Mouse (Mus musculus): Measurements from ENCODE around the gene Rab26. TPM values are rescaled to one million over a fixed set of nuclear protein-coding genes. Genes with fewer than 3 reads are reported as not detected.

The Rab26 gene
- polyA plus RNA-seq, 1 experiment from 2014 or later: 0.40 TPM

DNA sequence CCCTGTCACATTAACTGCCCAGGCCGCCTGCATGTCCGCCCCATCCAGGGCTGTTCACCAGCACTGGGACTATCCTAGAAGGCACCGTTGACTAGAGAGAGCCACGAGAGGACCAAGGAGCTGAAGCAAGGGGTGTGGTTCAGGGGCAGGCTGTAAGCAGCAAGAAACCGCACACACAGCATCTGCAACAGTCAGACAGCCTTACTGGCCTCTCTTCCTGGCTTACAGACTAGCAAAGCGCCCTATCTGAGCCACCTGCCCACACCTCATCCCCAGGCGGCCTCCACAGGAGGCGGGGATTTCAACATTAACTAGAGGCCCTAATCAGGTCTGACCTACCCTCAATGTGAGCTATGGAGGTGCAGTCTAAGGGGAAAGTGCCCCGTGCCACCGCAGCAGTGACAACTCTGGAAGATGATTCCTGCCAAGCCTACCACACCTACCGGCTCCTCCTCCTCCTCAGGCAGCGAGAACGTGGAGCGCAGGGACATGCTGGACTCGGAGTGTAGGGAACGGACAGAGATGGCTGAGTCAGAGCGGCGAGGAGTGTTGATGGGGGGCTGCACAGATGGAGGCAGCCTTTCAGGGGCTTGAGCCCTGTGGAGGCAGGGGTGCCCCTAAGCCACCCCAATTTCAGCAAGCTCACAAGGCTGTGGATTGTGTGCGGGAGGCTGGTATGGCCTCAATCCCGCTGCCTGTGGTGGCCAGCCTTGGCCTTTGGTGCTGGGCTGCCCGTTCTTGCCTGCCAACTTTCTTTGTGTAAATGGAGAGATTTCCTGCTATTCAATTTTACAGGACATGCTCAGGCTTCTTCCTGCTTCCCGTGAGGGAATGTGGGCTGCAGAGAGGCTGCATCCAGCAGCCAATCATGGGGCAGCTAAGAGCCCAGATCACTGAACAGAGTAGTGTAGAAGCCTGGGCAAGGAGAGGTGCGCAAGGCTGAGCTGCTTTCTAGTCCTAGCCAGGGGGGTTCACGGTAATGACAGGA lies 19.4 kb downstream of the Rab26 start:
- in situ Hi-C loops (cut with MboI; ENCODE audit: low pct_unique_long_range_greater_than_20kb): no loop called here
- ATAC-seq: no peak
- no peaks in the 10 kb centered on the region for H3K27me3 ChIP-seq
- no peak for TF ChIP-seq CTCF (IDR thresholded peaks at IDR 0.05)
- POLR2A ChIA-PET: interaction anchor here (1.3 kb wide), 1 partner anchor 7 kb away, joined by 7 read pairs; no protein-coding TSS in a partner anchor
- CTCF ChIA-PET: interaction anchor here (2.0 kb wide), 1 partner anchor 35 kb away, joined by 10 read pairs; the partner anchor contains the start of gene Mlst8
- no peak for DNase-seq (ENCODE audit: low read depth, low spot score)

GRCm38 (mm10) chr17:24513609-24514008 lies 20.4 kb downstream of the Rab26 start:
- CTCF ChIA-PET: interaction anchor here (1.0 to 2.0 kb wide), 4 partner anchors 9 to 34 kb away, joined by 4 to 10 read pairs (median 4); partner anchors contain the start of genes Mlst8 and Traf7
- ATAC-seq: no peak
- TF ChIP-seq CTCF (IDR thresholded peaks at IDR 0.05): no peak

GRCm38 (mm10) chr17:24507806-24508460 lies 26.1 kb downstream of the Rab26 start:
- ATAC-seq (no peak), DNase-seq (ENCODE audit: low read depth, low spot score) (no peak)
- ChIA-PET POLR2A (no interaction called here), CTCF (interaction anchor here (1.2 kb wide), 1 partner anchor 13 kb away, joined by 5 read pairs; no protein-coding TSS in a partner anchor)
- H3K27me3 ChIP-seq: no peaks in the 10 kb centered on the region
- no peak for TF ChIP-seq CTCF (IDR thresholded peaks at IDR 0.05)
- in situ Hi-C loops (cut with MboI; ENCODE audit: low pct_unique_long_range_greater_than_20kb): no loop called here

More at GRCm38 (mm10) chr17:24513609-24514008, 20.4 kb downstream of the Rab26 start:
- H3K27me3 ChIP-seq: no peaks in the 10 kb centered on the region
- in situ Hi-C loops (cut with MboI; ENCODE audit: low pct_unique_long_range_greater_than_20kb): no loop called here
- no peak for DNase-seq (ENCODE audit: low read depth, low spot score)
- POLR2A ChIA-PET: interaction anchor here (0.5 to 1.7 kb wide), 3 partner anchors 8 to 96 kb away, joined by 3 to 7 read pairs (median 3); partner anchors contain the start of gene Traf7

- no peaks in the 10 kb centered on the region for H3K27me3 ChIP-seq
- POLR2A ChIA-PET: no interaction called here
- DNase-seq (ENCODE audit: low read depth, low spot score): no peak
- CTCF ChIA-PET: interaction anchor here (1.2 kb wide), 1 partner anchor 12 kb away, joined by 5 read pairs; no protein-coding TSS in a partner anchor
- ATAC-seq: no peak
- in situ Hi-C loops (cut with MboI; ENCODE audit: low pct_unique_long_range_greater_than_20kb): no loop called here
- no peak for TF ChIP-seq CTCF (IDR thresholded peaks at IDR 0.05)
Observed at GRCm38 (mm10) chr17:24507129-24507664, 26.8 kb downstream of the Rab26 start.

GRCm38 (mm10) chr17:24506332-24507070 lies 27.5 kb downstream of the Rab26 start:
- no peak for DNase-seq (ENCODE audit: low read depth, low spot score)
- no peak for TF ChIP-seq CTCF (IDR thresholded peaks at IDR 0.05)
- ChIA-PET POLR2A (no interaction called here), CTCF (interaction anchor here (1.2 kb wide), 1 partner anchor 11 kb away, joined by 5 read pairs; no protein-coding TSS in a partner anchor)
- H3K27me3 ChIP-seq: no peaks in the 10 kb centered on the region
- no peak for ATAC-seq
- in situ Hi-C loops (cut with MboI; ENCODE audit: low pct_unique_long_range_greater_than_20kb): no loop called here

GRCm38 (mm10) chr17:24505286-24505955 lies 28.6 kb downstream of the Rab26 start:
- H3K27me3 ChIP-seq: no peaks in the 10 kb centered on the region
- no peak for ATAC-seq
- TF ChIP-seq CTCF (IDR thresholded peaks at IDR 0.05): no peak
- DNase-seq (ENCODE audit: low read depth, low spot score): no peak
- POLR2A ChIA-PET: no interaction called here
- CTCF ChIA-PET: interaction anchor here (0.7 to 1.4 kb wide), 2 partner anchors 11 to 44 kb away, joined by 3 read pairs; no protein-coding TSS in a partner anchor
- in situ Hi-C loops (cut with MboI; ENCODE audit: low pct_unique_long_range_greater_than_20kb): no loop called here

- TF ChIP-seq CTCF (IDR thresholded peaks at IDR 0.05): no peak
- no peaks in the 10 kb centered on the region for H3K27me3 ChIP-seq
- ChIA-PET POLR2A (interaction anchor here (1.0 kb wide), 1 partner anchor 8 kb away, joined by 3 read pairs; no protein-coding TSS in a partner anchor), CTCF (interaction anchor here (1.1 kb wide), 2 partner anchors 9 to 32 kb away, joined by 3 to 4 read pairs; no protein-coding TSS in a partner anchor)
- ATAC-seq: no peak
- in situ Hi-C loops (cut with MboI; ENCODE audit: low pct_unique_long_range_greater_than_20kb): no loop called here
- DNase-seq (ENCODE audit: low read depth, low spot score): no peak
Observed at GRCm38 (mm10) chr17:24504085-24504484, 29.9 kb downstream of the Rab26 start.

GRCm38 (mm10) chr17:24502208-24502607 lies 31.8 kb downstream of the Rab26 start:
- H3K27me3 ChIP-seq: no peaks in the 10 kb centered on the region
- in situ Hi-C loops (cut with MboI; ENCODE audit: low pct_unique_long_range_greater_than_20kb): no loop called here
- no peak for DNase-seq (ENCODE audit: low read depth, low spot score)
- TF ChIP-seq CTCF (IDR thresholded peaks at IDR 0.05): no peak
- no peak for ATAC-seq
- CTCF ChIA-PET: interaction anchor here (1.5 kb wide), 1 partner anchor 10 kb away, joined by 4 read pairs; no protein-coding TSS in a partner anchor
- POLR2A ChIA-PET: no interaction called here

GRCm38 (mm10) chr17:24496026-24496425 lies 38.0 kb downstream of the Rab26 start:
- DNase-seq (ENCODE audit: low read depth, low spot score): no peak
- CTCF ChIA-PET: interaction anchor here (1.9 to 2.8 kb wide), 3 partner anchors 11 to 43 kb away, joined by 5 to 13 read pairs (median 8); partner anchors contain the start of gene Mlst8
- no peak for ATAC-seq
- no peaks in the 10 kb centered on the region for H3K27me3 ChIP-seq
- in situ Hi-C loops (cut with MboI; ENCODE audit: low pct_unique_long_range_greater_than_20kb): no loop called here
- POLR2A ChIA-PET: interaction anchor here (0.9 kb wide), 1 partner anchor 8 kb away, joined by 3 read pairs; no protein-coding TSS in a partner anchor
- no peak for TF ChIP-seq CTCF (IDR thresholded peaks at IDR 0.05)
